Mouse (Mus musculus): ENCODE data around the gene Gm5737. TPM values are rescaled to one million over a fixed set of nuclear protein-coding genes. Genes with fewer than 3 reads are reported as not detected.

Gene Gm5737
- polyA plus RNA-seq, 1 experiment from 2014 or later: 0.17 TPM

GRCm38 (mm10) chr7:120836361-120836760 lies 24.2 kb downstream of the Gm5737 start:
- Histone ChIP-seq H3K4me2 (ENCODE audit: low read length) (peak overlapping the region; percentile 64), H3K36me3 (ENCODE audit: control insufficient read depth, insufficient read depth, low read length) (no peaks in the 10 kb centered on the region), H3K9ac (replicated peaks; ENCODE audit: low read length) (peak overlapping the region; percentile 57; the same call in 1 of the 2 replicates), H3K4me1 (ENCODE audit: control insufficient read depth, insufficient read depth, low read length) (no peaks in the 10 kb centered on the region), H3K27ac (replicated peaks; ENCODE audit: low read depth, low read length) (peak overlapping the region; percentile 50; the same call in 1 of the 2 replicates), H3K4me3 (replicated peaks; ENCODE audit: low read depth, low read length) (peak overlapping the region; percentile 66), H3K9me3 (ENCODE audit: control insufficient read depth, low read length) (no peaks in the 10 kb centered on the region), H3K27me3 (ENCODE audit: control insufficient read depth, insufficient read depth, low read length) (0 out of 2 replicates have a peak, but pooled peaks cover 3% of the 10 kb centered on the region)
- WGBS: 4% methylated on average over 12 of the region's 12 CpGs
- ATAC-seq (ENCODE audit: low FRiP score, low TSS enrichment) (no peak), DNase-seq (peak; percentile 77)

- no peak overlapping the region for H3K4me2 ChIP-seq (ENCODE audit: low read length)
- H3K4me1 ChIP-seq (ENCODE audit: control insufficient read depth, insufficient read depth, low read length): no peaks in the 10 kb centered on the region; the same call in 1 of the 2 replicates
- DNase-seq (no peak), ATAC-seq (ENCODE audit: low FRiP score, low TSS enrichment) (no peak)
- H3K27ac ChIP-seq (replicated peaks; ENCODE audit: low read depth, low read length): no peak overlapping the region
- no peaks in the 10 kb centered on the region for H3K27me3 ChIP-seq (ENCODE audit: control insufficient read depth, insufficient read depth, low read length)
- H3K4me3 ChIP-seq (replicated peaks; ENCODE audit: low read depth, low read length): no peak overlapping the region
- no peak overlapping the region for H3K9ac ChIP-seq (replicated peaks; ENCODE audit: low read length)
- 77% methylated on average over 5 of the region's 5 CpGs for WGBS
- no peaks in the 10 kb centered on the region for H3K9me3 ChIP-seq (ENCODE audit: control insufficient read depth, low read length)
- no peaks in the 10 kb centered on the region for H3K36me3 ChIP-seq (ENCODE audit: control insufficient read depth, insufficient read depth, low read length)
Observed at GRCm38 (mm10) chr7:120838436-120839160, 26.4 kb downstream of the Gm5737 start.

DNA sequence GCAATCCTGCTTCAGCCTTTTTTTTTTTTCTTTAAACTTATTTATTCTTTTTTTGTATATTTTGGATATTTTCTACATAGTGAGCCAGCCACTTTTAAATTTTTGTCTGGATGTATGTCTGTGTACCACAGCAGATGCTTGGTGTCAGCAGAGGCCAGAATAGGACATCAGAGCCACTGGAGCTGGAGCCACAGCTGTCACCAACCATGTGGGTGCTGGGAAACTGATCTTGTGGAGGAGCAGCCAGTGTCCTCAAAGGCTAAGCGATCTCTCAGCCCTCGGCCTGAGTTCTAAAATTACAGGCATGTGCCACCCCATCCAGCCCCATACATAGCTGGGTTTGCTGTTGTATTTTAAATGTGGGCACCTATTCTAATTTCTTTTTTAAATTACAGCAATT lies 27.6 kb downstream of the Gm5737 start:
- Histone ChIP-seq H3K9ac (replicated peaks; ENCODE audit: low read length) (no peak overlapping the region), H3K27me3 (ENCODE audit: control insufficient read depth, insufficient read depth, low read length) (no peaks in the 10 kb centered on the region), H3K27ac (replicated peaks; ENCODE audit: low read depth, low read length) (no peak overlapping the region), H3K4me1 (ENCODE audit: control insufficient read depth, insufficient read depth, low read length) (peaks cover 11% of the 10 kb centered on the region), H3K4me2 (ENCODE audit: low read length) (no peak overlapping the region), H3K4me3 (replicated peaks; ENCODE audit: low read depth, low read length) (no peak overlapping the region), H3K9me3 (ENCODE audit: control insufficient read depth, low read length) (no peaks in the 10 kb centered on the region), H3K36me3 (ENCODE audit: control insufficient read depth, insufficient read depth, low read length) (no peaks in the 10 kb centered on the region)
- DNase-seq (no peak), ATAC-seq (ENCODE audit: low FRiP score, low TSS enrichment) (no peak)
- 73% methylated on average over 2 of the region's 2 CpGs for WGBS

DNA sequence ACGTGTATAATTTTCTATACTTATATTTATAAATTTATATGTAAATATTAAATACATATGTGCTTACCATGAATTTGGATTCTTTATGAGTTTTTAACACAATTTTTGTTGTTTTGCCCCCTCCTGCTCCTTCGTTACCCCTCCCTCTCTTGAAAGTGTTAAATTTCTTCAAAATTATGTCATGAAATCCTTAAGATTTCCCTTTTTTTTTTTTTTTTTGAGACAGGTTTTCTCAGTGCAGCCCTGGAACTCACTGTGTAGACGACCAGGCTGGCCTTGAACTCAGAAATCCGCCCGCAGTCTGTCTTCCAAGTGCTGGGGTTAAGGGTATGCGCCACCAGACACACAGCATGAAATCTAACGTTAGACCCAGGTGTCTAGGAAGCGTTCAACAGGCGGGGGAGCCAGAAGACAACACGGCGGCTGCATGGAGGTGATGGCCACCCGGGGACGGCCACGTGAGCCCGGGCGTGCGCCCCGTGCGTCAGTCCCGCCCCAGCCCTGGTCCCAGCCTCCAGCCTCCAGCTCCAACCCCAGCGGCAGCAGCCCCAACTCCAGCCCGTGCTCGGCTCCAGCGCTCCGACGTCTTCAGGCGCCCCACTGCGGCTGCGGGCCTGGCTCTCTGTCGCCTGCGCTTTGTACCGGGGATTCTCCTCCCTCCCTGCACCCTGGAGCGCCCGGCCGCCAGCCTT lies 30.3 kb downstream of the Gm5737 start, which contains the start of gene Eef2k:
Gene Eef2k (plus strand): TSS at position 487 of the 692 bp plus-strand sequence.
- WGBS: 4% methylated on average over 35 of the region's 35 CpGs

GRCm38 (mm10) chr7:120843037-120843621 lies 31.0 kb downstream of the Gm5737 start:
- WGBS: under 1% methylated on average over 38 of the region's 40 CpGs
- Histone ChIP-seq H3K36me3 (ENCODE audit: control insufficient read depth, insufficient read depth, low read length) (no peaks in the 10 kb centered on the region), H3K4me3 (replicated peaks; ENCODE audit: low read depth, low read length) (peak overlapping the region; percentile 71), H3K9ac (replicated peaks; ENCODE audit: low read length) (peak overlapping the region; percentile 81), H3K4me2 (ENCODE audit: low read length) (peak overlapping the region; percentile 74), H3K27me3 (ENCODE audit: control insufficient read depth, insufficient read depth, low read length) (no peaks in the 10 kb centered on the region), H3K4me1 (ENCODE audit: control insufficient read depth, insufficient read depth, low read length) (peaks cover 14% of the 10 kb centered on the region), H3K9me3 (ENCODE audit: control insufficient read depth, low read length) (no peaks in the 10 kb centered on the region), H3K27ac (replicated peaks; ENCODE audit: low read depth, low read length) (peak overlapping the region; percentile 93)
- ATAC-seq (ENCODE audit: low FRiP score, low TSS enrichment): peak; percentile 74
- peak; percentile 85 for DNase-seq

More for the DNA sequence above, 30.3 kb downstream of the Gm5737 start, which contains the start of gene Eef2k:
- H3K4me1 ChIP-seq (ENCODE audit: control insufficient read depth, insufficient read depth, low read length): peaks cover 14% of the 10 kb centered on the region
- peak within 1 kb of the TSS; percentile 71 for H3K4me3 ChIP-seq (replicated peaks; ENCODE audit: low read depth, low read length)
- H3K9ac ChIP-seq (replicated peaks; ENCODE audit: low read length): peak within 1 kb of the TSS; percentile 81
- H3K27me3 ChIP-seq (ENCODE audit: control insufficient read depth, insufficient read depth, low read length): no peaks in the 10 kb centered on the region
- peak within 1 kb of the TSS; percentile 74 for H3K4me2 ChIP-seq (ENCODE audit: low read length)
- H3K9me3 ChIP-seq (ENCODE audit: control insufficient read depth, low read length): no peaks in the 10 kb centered on the region
- ATAC-seq (ENCODE audit: low FRiP score, low TSS enrichment) (peak; percentile 91), DNase-seq (peak; percentile 90)
- H3K36me3 ChIP-seq (ENCODE audit: control insufficient read depth, insufficient read depth, low read length): no peaks in the 10 kb centered on the region
- H3K27ac ChIP-seq (replicated peaks; ENCODE audit: low read depth, low read length): peak within 1 kb of the TSS; percentile 93

DNA sequence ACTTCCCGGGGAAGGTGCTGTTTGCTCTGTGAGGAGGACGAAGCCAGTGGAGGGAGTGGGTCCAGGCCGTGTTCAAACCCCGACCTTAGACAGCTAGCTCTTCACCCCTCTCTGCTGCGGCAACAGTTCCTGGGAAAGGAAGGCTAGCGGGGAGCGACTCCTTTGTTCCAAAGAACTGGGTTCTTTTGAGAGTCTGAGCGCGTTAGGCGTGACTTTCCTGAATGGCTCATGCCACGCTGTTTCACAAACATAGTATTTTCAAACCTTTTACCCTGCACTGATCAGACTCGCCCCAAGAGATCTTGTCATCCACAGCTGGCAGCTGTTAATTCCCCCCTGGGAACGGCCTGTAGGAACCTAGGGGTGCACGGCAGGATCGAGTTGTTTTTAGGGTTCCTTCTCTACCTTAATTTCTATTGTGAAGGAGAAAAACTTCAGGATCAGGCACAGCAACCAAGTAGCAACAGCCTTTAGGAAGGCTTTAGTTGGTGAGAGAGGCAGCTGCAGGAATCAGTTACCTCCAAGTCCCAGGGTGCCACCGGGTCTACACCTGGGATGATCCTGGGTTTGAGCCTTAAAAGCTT lies 31.8 kb downstream of the Gm5737 start:
- DNase-seq (peak; percentile 63), ATAC-seq (ENCODE audit: low FRiP score, low TSS enrichment) (no peak; the same call in 1 of the 2 replicates)
- Histone ChIP-seq H3K4me2 (ENCODE audit: low read length) (peak overlapping the region; percentile 74), H3K9ac (replicated peaks; ENCODE audit: low read length) (peak overlapping the region; percentile 81), H3K4me3 (replicated peaks; ENCODE audit: low read depth, low read length) (peak overlapping the region; percentile 71), H3K36me3 (ENCODE audit: control insufficient read depth, insufficient read depth, low read length) (no peaks in the 10 kb centered on the region), H3K4me1 (ENCODE audit: control insufficient read depth, insufficient read depth, low read length) (peaks cover 14% of the 10 kb centered on the region), H3K27me3 (ENCODE audit: control insufficient read depth, insufficient read depth, low read length) (no peaks in the 10 kb centered on the region), H3K27ac (replicated peaks; ENCODE audit: low read depth, low read length) (peak overlapping the region; percentile 93), H3K9me3 (ENCODE audit: control insufficient read depth, low read length) (no peaks in the 10 kb centered on the region)
- WGBS: 2% methylated on average over 16 of the region's 16 CpGs

- DNase-seq (peak; percentile 26), ATAC-seq (ENCODE audit: low FRiP score, low TSS enrichment) (no peak)
- WGBS: 5% methylated on average over 9 of the region's 9 CpGs
- H3K4me2 ChIP-seq (ENCODE audit: low read length): peak overlapping the region; percentile 74
- no peaks in the 10 kb centered on the region for H3K36me3 ChIP-seq (ENCODE audit: control insufficient read depth, insufficient read depth, low read length)
- H3K9me3 ChIP-seq (ENCODE audit: control insufficient read depth, low read length): no peaks in the 10 kb centered on the region
- H3K9ac ChIP-seq (replicated peaks; ENCODE audit: low read length): peak overlapping the region; percentile 81; the same call in 1 of the 2 replicates
- peaks cover 14% of the 10 kb centered on the region for H3K4me1 ChIP-seq (ENCODE audit: control insufficient read depth, insufficient read depth, low read length)
- no peak overlapping the region for H3K27ac ChIP-seq (replicated peaks; ENCODE audit: low read depth, low read length)
- H3K27me3 ChIP-seq (ENCODE audit: control insufficient read depth, insufficient read depth, low read length): no peaks in the 10 kb centered on the region
- peak overlapping the region; percentile 71 for H3K4me3 ChIP-seq (replicated peaks; ENCODE audit: low read depth, low read length)
Observed at GRCm38 (mm10) chr7:120844689-120845088, 32.5 kb downstream of the Gm5737 start.

GRCm38 (mm10) chr7:120848831-120849512 lies 36.8 kb downstream of the Gm5737 start:
- Histone ChIP-seq H3K4me3 (replicated peaks; ENCODE audit: low read depth, low read length) (no peak overlapping the region), H3K4me1 (ENCODE audit: control insufficient read depth, insufficient read depth, low read length) (peaks cover 11% of the 10 kb centered on the region), H3K36me3 (ENCODE audit: control insufficient read depth, insufficient read depth, low read length) (no peaks in the 10 kb centered on the region), H3K9ac (replicated peaks; ENCODE audit: low read length) (no peak overlapping the region), H3K4me2 (ENCODE audit: low read length) (no peak overlapping the region), H3K9me3 (ENCODE audit: control insufficient read depth, low read length) (no peaks in the 10 kb centered on the region), H3K27me3 (ENCODE audit: control insufficient read depth, insufficient read depth, low read length) (no peaks in the 10 kb centered on the region), H3K27ac (replicated peaks; ENCODE audit: low read depth, low read length) (no peak overlapping the region)
- DNase-seq: no peak
- 86% methylated on average over 3 of the region's 3 CpGs for WGBS
- no peak for ATAC-seq (ENCODE audit: low FRiP score, low TSS enrichment)

Measured in midbrain, embryonic 14.5 days (tissue).